Comparison of ENCODE assay signal across 8 mouse cellular contexts in genomic region chr7:16221582-16222272, GRCm38 (mm10). TPM values are rescaled to one million over a fixed set of nuclear protein-coding genes. Genes with fewer than 3 reads are reported as not detected.
DNase-seq lines count a peak whose midpoint lies in the region; ATAC-seq and TF ChIP-seq lines count a peak whose summit lies in the region.

Dhx34 (minus strand) TSS chr7:16222037.

- peaks cover 16% of the 10 kb centered on the region; the same call in 1 of the 2 replicates for H3K36me3 ChIP-seq in hindbrain, postnatal 0 days (ENCODE audit: insufficient read depth, low read length)

- peak within 1 kb of the TSS; percentile 67 for H3K9ac ChIP-seq in hindbrain, postnatal 0 days (replicated peaks; ENCODE audit: low read length)

- intact Hi-C loops in gastrocnemius, adult 2 months (cut with DNase I) = no loop called here
- intact Hi-C loops in left cerebral cortex, adult 2 months (cut with DNase I) = no loop called here

- peak; percentile 96 for ATAC-seq in common myeloid progenitor, adult 5-6 weeks (replicated peaks; ENCODE audit: low read depth, poor library complexity, severe bottlenecking)
- ATAC-seq in hindbrain, postnatal 0 days = peak; percentile 98
- peak; percentile 95 for ATAC-seq in megakaryocyte, adult 5-6 weeks (ENCODE audit: poor library complexity, severe bottlenecking)

- no peaks in the 10 kb centered on the region for H3K9me3 ChIP-seq in hindbrain, postnatal 0 days (ENCODE audit: low read length)

- no peaks in the 10 kb centered on the region for H3K27me3 ChIP-seq in hindbrain, postnatal 0 days (ENCODE audit: insufficient read depth, low read length)

- peak within 1 kb of the TSS; percentile 92 for H3K27ac ChIP-seq in gastrocnemius, adult 2 months
- H3K27ac ChIP-seq in hindbrain, postnatal 0 days = peak within 1 kb of the TSS; percentile 69
- H3K27ac ChIP-seq in left cerebral cortex, adult 2 months = peak within 1 kb of the TSS; percentile 89

- DNase-seq in ZHBTc4 (ENCODE audit: low read depth, low spot score) = peak; percentile 100
- DNase-seq in gastrocnemius, adult 2 months = peak; percentile 97
- DNase-seq in hindbrain, postnatal 0 days (ENCODE audit: low spot score) = peak; percentile 98
- peak; percentile 95 to 97 for DNase-seq in left cerebral cortex, adult 2 months (ENCODE audit: extremely low spot score in 1 of 2, low spot score in 2 of 2)
- peak; percentile 95 to 96 for DNase-seq in right cerebral cortex, adult 2 months (ENCODE audit: low spot score in 2 of 2)
- DNase-seq in urinary bladder, postnatal 14 days (ENCODE audit: low spot score) = peak; percentile 95

- 1% methylated on average over 34 of the region's 34 CpGs for WGBS in hindbrain, postnatal 0 days

- H3K4me3 ChIP-seq in gastrocnemius, adult 2 months = peak within 1 kb of the TSS; percentile 91
- peak within 1 kb of the TSS; percentile 57 for H3K4me3 ChIP-seq in hindbrain, postnatal 0 days (ENCODE audit: low read length)
- peak within 1 kb of the TSS; percentile 70 for H3K4me3 ChIP-seq in left cerebral cortex, adult 2 months

- peak within 1 kb of the TSS; percentile 86 for H3K4me2 ChIP-seq in hindbrain, postnatal 0 days (ENCODE audit: low read depth, low read length)

- peaks cover 7% of the 10 kb centered on the region for H3K4me1 ChIP-seq in hindbrain, postnatal 0 days (ENCODE audit: insufficient read depth, low read length)

- TF ChIP-seq CTCF in gastrocnemius, adult 2 months (IDR thresholded peaks at IDR 0.05) = peak; percentile 52
- peak; percentile 64 for TF ChIP-seq CTCF in hindbrain, postnatal 0 days (IDR thresholded peaks at IDR 0.05; ENCODE audit: low read depth)
- TF ChIP-seq CTCF in left cerebral cortex, adult 2 months (IDR thresholded peaks at IDR 0.05) = peak; percentile 41

RNA-seq across cellular contexts. Expression of gene Dhx34, which starts in this region (rescaled TPM):
- 4.5 and 9.2 TPM in 2 replicates for total RNA-seq in common myeloid progenitor, adult 5-6 weeks (2017)
- total RNA-seq in gastrocnemius, adult 2 months (2021) = 1 to 10 TPM; 3.8 to 4.4 TPM
- 21.1 and 25.0 TPM in 2 replicates for total RNA-seq in hindbrain, postnatal 0 days (2014; rRNA removed)
- 9.1 and 9.4 TPM in 2 replicates for polyA plus RNA-seq in hindbrain, postnatal 0 days (2015; fragmentation: Nextera tagmentation; extraction: Ambion mirVana)
- total RNA-seq in left cerebral cortex, adult 2 months (2021) = 10 to 100 TPM; 12.7 to 12.8 TPM
- 8.5 and 9.5 TPM in 2 replicates for total RNA-seq in megakaryocyte, adult 5-6 weeks (2015)
- 7.5 and 8.3 TPM in 2 replicates for total RNA-seq in megakaryocyte, adult 5-6 weeks (2017)

Comparison
In these comparisons a context has a peak if more than half of its experiments do, and no peak if none do; other contexts are left out.
1. Peak in every context shown above with its lines: DNase-seq, ATAC-seq, H3K4me3 ChIP-seq and H3K27ac ChIP-seq.